Mouse (Mus musculus): ENCODE data around the gene Cdkl1.
A peak's percentile ranks its signal among the peaks of the same experiment; 100 is the strongest.

Cdkl1 gene

GRCm38 (mm10) chr12:69744138-69744537 lies 46.9 kb downstream of the Cdkl1 start:
- no peak for DNase-seq (ENCODE audit: low spot score)

- DNase-seq (ENCODE audit: low spot score): no peak
These were observed 49.1 kb downstream of the Cdkl1 start for GRCm38 (mm10) chr12:69741965-69742364.

DNA sequence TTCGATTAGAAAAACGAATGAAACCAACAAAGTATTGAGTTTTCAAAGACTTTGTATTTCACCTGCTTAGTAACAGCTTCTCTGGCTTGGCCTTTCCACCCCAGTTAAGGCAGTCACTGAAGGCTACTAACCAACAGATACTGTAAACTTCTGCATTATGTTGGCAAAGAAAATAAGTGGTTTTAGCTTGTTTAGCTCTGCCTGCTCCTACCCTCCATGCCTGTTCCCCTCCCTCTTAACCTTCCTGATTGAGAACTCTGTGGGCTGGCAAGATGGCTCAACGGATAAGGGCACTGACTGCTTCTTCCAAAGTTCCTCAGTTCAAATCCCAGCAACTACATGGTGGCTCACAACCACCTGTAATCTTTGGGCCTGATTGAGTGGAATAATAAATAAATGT lies 57.1 kb downstream of the Cdkl1 start:
- no peak for DNase-seq (ENCODE audit: low spot score)

DNA sequence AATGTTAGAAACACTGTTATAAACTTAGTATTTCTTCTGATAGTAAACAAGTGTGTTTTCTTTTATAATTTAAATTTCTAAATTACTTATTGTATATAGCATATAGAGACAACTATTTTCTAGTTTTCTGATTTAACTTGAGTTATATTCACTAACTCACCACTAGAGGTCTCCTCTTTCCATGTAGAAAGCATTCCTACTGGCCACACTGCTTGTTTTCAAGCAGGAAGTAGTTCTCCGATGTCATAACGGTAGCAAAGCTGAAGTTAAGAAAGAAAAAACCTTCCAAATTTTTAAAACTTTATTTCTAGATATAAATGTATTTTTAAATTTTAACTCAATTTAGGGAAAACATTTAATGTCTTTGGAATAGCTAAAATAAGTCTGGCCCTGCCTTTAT lies 57.5 kb downstream of the Cdkl1 start:
- DNase-seq (ENCODE audit: low spot score): no peak

- no peak for DNase-seq (ENCODE audit: low spot score)
These were observed 58.8 kb downstream of the Cdkl1 start for GRCm38 (mm10) chr12:69732221-69732620.

- DNase-seq (ENCODE audit: low spot score): no peak
These were observed 60.8 kb downstream of the Cdkl1 start for GRCm38 (mm10) chr12:69730306-69730705.

GRCm38 (mm10) chr12:69729246-69729645 lies 61.8 kb downstream of the Cdkl1 start:
- no peak for DNase-seq (ENCODE audit: low spot score)

- DNase-seq (ENCODE audit: low spot score): peak; percentile 87
These were observed 66.2 kb downstream of the Cdkl1 start, which contains the start of the genes L2hgdh and Atp5s for GRCm38 (mm10) chr12:69724711-69725460. L2hgdh (minus strand) TSS chr12:69724873. Atp5s (plus strand) TSS chr12:69724950.

DNA sequence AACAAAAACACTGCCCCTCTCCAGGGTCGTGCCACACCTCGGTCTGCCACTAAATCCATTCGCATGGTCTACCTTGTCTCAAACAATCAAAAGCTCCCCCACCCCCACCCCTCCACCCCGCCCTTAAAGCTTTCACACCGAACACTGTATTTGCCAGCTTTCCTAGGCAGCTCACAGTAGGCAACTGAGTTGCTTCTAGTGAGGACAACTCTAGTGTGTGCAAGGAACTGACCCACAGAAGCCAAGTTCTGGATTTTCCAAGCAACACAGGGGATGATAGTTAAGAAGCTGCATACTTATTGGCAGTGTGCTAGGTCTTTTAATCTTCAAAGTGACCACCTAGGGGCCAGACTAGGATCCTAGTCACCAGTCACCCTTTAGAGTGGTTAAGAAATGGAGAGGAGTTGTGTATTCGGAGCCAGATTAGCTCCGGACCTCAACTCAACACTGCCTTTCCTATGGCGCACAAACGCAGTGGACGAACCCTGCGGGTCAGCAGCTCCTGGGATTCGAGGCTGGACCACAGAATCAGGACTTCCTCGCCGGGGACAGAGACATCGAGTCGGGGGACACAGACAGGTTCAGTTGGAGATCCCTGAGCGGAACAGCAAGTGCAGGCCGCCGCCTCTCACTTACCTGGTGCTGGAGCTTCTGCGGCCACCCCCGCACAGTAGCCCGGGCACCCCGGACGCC lies 66.9 kb downstream of the Cdkl1 start:
- no peak for DNase-seq (ENCODE audit: low spot score)

GRCm38 (mm10) chr12:69723376-69723775 lies 67.7 kb downstream of the Cdkl1 start:
- no peak for DNase-seq (ENCODE audit: low spot score)

- no peak for DNase-seq (ENCODE audit: low spot score)
These were observed 68.2 kb downstream of the Cdkl1 start for GRCm38 (mm10) chr12:69722857-69723256.

DNA sequence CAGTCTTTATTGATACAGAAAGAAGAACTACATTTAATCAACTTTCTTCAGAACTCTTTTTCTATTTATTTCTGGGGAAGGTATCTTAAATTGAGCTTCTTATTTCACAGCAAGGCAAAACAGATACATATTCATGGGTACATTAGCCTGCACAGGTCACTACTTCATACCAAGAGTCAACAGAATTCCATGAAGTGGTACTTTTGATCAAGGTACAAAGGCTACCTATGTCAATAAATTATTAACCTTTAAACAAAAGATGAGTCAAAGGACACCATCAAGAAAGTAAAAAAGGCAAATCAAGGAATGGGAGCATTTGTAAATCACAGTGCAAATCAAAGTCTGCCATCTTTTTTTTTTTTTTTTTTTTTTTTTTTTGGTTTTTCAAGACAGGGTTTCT lies 77.4 kb downstream of the Cdkl1 start:
- no peak for DNase-seq (ENCODE audit: low spot score)

DNA sequence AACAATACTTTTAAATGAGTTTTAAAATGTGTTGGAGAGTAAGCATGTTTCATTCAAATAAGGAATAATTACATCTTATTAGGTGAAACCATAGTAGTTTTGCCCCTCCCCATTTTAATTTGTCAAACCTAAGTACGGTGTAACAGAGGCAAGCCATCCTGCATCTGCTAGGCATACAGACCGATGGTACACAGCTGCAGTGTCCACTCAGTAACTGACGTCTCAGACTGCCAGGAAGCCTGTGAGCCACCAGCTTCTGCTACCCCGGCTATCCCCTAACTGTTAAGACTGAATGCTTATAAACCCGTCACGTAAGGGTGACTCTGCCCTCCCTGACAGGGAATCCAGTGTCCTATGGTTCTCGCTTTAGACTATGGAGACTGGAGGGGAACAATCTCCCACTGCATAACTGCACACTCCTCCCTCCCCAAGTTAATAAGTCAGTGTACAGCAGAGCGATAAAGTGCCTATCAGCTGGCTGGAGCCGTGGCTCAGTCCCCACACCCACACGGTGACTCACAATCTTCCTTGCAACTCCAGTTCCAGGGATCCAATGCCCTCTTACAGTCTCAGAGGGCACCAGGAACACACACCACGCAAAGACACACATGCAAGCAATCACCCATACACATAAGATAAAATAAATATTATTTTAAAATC lies 86.1 kb downstream of the Cdkl1 start:
- DNase-seq (ENCODE audit: low spot score): no peak

DNA sequence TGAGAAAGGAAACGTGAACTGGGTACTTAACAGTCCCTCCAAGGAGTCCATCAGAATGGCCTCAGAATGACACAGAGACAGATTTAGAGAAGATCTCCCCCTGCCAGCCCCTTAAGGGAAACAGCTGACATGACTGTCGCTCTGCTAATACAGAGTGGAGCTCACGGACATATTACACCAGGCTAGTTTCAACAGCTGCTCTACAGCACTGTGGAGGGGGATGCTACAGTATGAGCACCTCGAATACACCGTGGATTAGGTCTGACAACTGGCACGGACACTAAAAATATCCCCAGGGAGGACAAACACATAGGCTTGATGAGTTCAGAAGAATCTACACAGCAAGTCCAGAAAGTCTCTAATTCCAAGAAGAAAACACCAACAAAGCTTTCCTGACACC lies 92.7 kb downstream of the Cdkl1 start:
- DNase-seq (ENCODE audit: low spot score): no peak

Data from urinary bladder, postnatal 10 days (tissue).